Mouse (Mus musculus): ENCODE data around the gene Gucy2g.
"Not testable (repeated sequence)": the region's sequence is repeated elsewhere in the genome, so short reads cannot be mapped to it uniquely, and the experiment has no call there.

The Gucy2g gene

DNA sequence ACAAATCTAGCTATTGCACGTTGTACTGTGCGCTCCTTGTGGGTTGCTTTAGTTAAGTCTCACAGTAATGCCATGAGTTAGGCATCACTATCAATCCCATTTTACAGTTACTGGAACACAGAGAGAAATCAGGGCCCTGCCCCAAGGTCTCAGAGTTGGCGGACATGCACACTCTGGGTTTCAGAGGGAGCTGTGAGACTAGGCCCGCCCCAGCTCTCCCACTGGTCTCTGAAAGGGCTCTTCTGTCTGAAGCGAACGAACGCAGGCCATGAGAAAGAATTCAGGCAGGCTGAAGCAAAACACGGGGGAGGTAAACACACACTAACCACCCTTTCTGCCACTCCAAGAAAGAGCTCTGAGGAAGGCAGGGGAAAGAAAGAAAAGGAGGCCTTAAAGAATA lies 82.4 kb downstream of the Gucy2g start:
- DNase-seq, result no peak

DNA sequence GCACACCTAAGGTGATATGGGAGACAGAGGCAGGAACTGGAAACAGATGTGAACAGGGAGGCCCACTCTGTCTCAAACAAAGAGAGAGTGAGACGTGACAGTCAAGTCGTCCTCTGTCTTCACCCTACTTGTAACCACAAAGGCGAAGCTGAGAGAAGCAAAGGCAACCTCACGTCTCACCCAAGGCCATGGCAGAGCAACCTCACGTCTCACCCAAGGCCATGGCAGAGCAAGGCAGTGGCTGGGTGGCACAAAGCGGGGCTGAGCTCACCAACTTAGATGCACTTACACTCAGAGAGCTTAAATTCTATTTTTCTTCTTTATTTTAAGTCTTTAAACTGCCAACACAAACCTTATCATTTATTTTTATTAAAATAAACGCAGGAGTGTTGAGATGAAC lies 84.0 kb downstream of the Gucy2g start:
- DNase-seq, result no peak

DNA sequence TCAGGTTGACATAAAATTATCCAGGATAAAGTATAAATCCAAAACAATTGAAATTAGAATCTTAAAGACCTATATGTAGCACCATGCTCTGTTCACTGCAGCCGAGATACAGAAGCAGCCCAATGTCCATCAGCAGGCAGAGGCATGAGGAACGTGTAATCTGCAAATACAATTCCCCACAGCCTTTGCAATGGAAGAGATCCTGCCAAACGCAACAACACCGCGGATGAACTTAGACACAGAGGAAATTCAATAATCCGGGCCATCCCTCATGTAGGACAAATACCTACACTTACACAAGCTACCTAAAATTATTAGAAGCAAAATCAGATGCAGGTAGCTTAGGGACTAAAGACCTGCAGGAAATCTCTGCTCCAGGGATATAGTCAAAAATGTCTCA lies 88.1 kb downstream of the Gucy2g start:
- no peak for DNase-seq

DNA sequence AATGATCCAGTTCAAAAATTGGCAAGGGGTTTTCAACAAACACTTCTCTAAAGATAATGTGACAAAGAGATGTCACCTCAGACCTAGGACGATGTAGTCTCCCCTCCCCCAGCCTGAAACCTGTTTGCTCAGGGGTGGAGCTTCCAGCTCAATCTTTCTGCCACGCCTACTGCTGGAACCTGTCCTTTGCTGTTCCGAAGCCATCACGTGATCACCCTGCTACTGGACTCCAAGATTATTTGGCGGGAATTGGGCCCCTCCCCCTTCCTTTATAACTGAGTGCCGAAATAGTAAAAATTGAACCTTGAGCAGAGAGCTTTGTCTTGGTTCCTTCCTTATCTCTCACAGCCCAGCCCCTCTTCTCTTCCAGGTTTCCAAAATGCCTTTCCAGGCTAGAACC lies 88.8 kb downstream of the Gucy2g start:
- DNase-seq, result not testable (repeated sequence)

DNA sequence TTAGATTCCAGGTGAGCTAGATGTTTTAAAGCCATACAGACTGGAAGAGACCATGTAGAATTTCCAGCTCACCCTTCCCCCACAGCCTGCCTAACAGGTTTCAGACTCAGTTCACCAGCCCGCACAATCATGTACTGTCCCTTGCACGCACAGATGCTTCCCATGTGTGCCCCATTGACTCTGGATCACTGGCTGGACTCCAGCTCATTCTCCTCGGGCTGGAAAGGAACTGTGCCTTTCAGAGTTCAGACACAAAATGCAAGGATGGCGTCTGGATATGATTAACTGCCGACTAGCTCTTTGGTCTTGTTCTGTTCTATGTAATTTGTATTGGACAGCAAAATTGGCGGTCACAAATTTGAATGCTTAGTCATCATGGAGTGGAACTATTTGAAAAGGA lies 91.4 kb downstream of the Gucy2g start:
- no peak for DNase-seq

DNA sequence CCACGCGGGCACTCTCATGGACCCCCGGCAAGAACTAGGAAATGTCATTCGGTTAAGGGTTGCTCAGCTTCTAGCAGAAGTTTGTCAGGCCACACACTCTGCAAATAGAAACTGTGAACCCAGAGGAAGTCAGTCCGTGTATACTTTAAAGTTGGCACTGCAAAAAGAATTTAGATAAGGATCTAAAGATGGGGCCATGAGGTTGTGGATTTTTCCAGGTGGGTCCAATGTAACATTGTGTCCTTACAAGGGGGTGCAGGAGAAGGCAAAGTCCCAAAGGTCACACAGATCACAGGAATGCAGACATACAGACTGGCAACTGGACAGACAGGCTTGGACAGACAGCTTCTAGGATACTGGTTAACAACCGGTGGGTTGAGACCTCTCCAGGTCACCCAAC lies 92.9 kb downstream of the Gucy2g start:
- no peak for DNase-seq
